ENCODE assay signal across 13 mouse cellular contexts in genomic region chr7:52822310-52822709, GRCm38 (mm10).
DNase-seq lines count a peak whose midpoint lies in the region.
"Had no signal": no experiment of that assay in that cellular context is flagged by ENCODE, and none has a peak within 500 bp of the region (broad histone marks: within the 10 kb centered on the region; RNA-seq: fewer than 3 reads in every experiment).

No protein-coding gene starts in this region.

- peak; percentile 7 to 38 for DNase-seq in frontal cortex, adult 2 months (ENCODE audit: extremely low spot score in 1 of 2, low spot score in 1 of 2)
- no peak for DNase-seq in frontal cortex, postnatal 14 days (ENCODE audit: low spot score in 2 of 2)
- peak; percentile 16 for DNase-seq in right cerebral cortex, adult 18-20 months
- no peak for DNase-seq in right cerebral cortex, postnatal 14 days
- DNase-seq in frontal cortex, postnatal 36 days (ENCODE audit: low spot score in 2 of 2) = peak; percentile 4 to 26
- peak; percentile 21 for DNase-seq in telencephalon, adult 2 months (ENCODE audit: low read depth, low spot score)
- DNase-seq in heart, adult 8-10 months (ENCODE audit: low spot score) = no peak
- DNase-seq: adrenal gland, postnatal 10 days; cerebellum, adult 11-12 months; cerebellum, adult 9-11 months; cerebellum, postnatal 36 days; gastrocnemius, postnatal 14 days; heart, adult 2 months had no signal

Comparison
In these comparisons a context has a peak if more than half of its experiments do, and no peak if none do; other contexts are left out.
1. DNase-seq: peak in frontal cortex, adult 2 months (2 of 2), right cerebral cortex, adult 18-20 months (single experiment), frontal cortex, postnatal 36 days (2 of 2) and telencephalon, adult 2 months (single experiment); none in frontal cortex, postnatal 14 days (0 of 2), right cerebral cortex, postnatal 14 days (single experiment) and heart, adult 8-10 months (single experiment).